Mouse (Mus musculus): ENCODE results near the gene Cntfr. TPM values are rescaled to one million over a fixed set of nuclear protein-coding genes. Genes with fewer than 3 reads are reported as not detected.

Cntfr gene
- polyA plus RNA-seq, 2 experiments: 0.17 to 0.75 TPM

DNA sequence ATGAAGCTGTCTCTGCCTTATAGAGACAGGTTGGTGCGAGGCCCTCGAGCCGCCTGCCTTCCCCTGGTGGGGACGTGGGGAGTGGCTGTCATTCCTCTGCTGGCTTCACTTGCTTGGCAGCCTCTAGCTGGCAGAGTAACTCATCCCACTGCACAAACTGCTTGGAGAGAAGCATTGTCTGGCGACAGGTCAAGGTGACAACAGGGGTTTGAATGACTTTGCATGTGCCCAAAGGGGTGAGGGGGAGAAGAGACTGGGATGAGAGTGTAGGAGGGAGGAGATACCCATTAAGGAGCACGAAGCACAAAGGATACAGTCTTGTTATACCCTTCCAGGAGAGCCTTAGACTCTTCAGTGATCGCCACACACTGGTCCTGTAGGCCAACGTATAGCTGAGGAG is 18.2 kb upstream of the Cntfr start:
- 68% methylated on average over 8 of the region's 8 CpGs for WGBS (ENCODE audit: insufficient replicate concordance)
- H3K4me3 ChIP-seq (ENCODE audit: insufficient read depth in 1 of 2, low read depth in 2 of 2, low read length in 2 of 2): no peak overlapping the region
- H3K4me2 ChIP-seq (ENCODE audit: low read depth): no peak overlapping the region

DNA sequence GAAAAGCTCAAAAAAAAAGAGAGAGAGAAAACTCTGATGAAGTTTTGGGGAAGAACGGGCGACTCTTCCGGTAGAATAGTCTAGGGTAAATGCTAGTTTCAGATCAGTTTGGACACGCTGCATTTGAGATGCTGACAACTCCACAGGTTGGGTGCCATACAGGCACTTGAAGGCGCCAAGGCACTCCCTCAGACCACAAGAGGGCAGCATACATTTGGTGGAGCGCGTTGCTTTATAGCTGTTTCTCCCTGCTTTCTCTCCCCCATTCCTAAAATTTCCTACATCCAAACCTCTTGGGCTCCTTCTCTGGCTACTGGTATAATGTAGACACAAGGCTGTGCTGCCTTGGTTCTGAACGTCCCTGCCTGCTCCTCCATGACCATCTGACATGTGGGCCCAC is 17.4 kb upstream of the Cntfr start:
- no peak overlapping the region for H3K27ac ChIP-seq
- H3K4me3 ChIP-seq (ENCODE audit: insufficient read depth in 1 of 2, low read depth in 2 of 2, low read length in 2 of 2): no peak overlapping the region; a peak in 1 of 4 replicates
- no peaks in the 10 kb centered on the region for H3K27me3 ChIP-seq (ENCODE audit: control insufficient read depth, insufficient read depth, low read length)
- H3K4me1 ChIP-seq (replicated peaks; ENCODE audit: control insufficient read depth in 2 of 2, insufficient read depth in 2 of 2, low read length in 1 of 2): peaks cover 9 to 13% of the 10 kb centered on the region in 2 experiments
- H3K36me3 ChIP-seq (replicated peaks; ENCODE audit: control insufficient read depth, insufficient read depth, low read depth): peaks cover 3% of the 10 kb centered on the region
- H3K4me2 ChIP-seq (ENCODE audit: low read depth): peak overlapping the region; percentile 88
- no peak overlapping the region for H3K9ac ChIP-seq (replicated peaks)
- no peak for TF ChIP-seq EP300 (IDR thresholded peaks at IDR 0.05; ENCODE audit: low read depth)
- TF ChIP-seq CTCF (IDR thresholded peaks at IDR 0.05; ENCODE audit: low read depth): peak; percentile 86
- no peak for ATAC-seq (ENCODE audit: insufficient read depth)
- no peaks in the 10 kb centered on the region for H3K9me3 ChIP-seq (ENCODE audit: control insufficient read depth, low read length)
- peak in 2 of 3 experiments; percentile 35 to 45 for DNase-seq (ENCODE audit: low read depth in 3 of 3, low spot score in 3 of 3)
- WGBS (ENCODE audit: insufficient replicate concordance): 20% methylated on average over 8 of the region's 8 CpGs

More for the DNA sequence above, 18.2 kb upstream of the Cntfr start:
- no peak overlapping the region for H3K9ac ChIP-seq (replicated peaks)
- H3K27ac ChIP-seq: no peak overlapping the region
- H3K4me1 ChIP-seq (replicated peaks; ENCODE audit: control insufficient read depth in 2 of 2, insufficient read depth in 2 of 2, low read length in 1 of 2): peaks cover 9 to 13% of the 10 kb centered on the region in 2 experiments
- no peaks in the 10 kb centered on the region for H3K27me3 ChIP-seq (ENCODE audit: control insufficient read depth, insufficient read depth, low read length)
- ATAC-seq (ENCODE audit: insufficient read depth) (no peak), DNase-seq (ENCODE audit: low read depth in 3 of 3, low spot score in 3 of 3) (no peak)
- no peaks in the 10 kb centered on the region for H3K9me3 ChIP-seq (ENCODE audit: control insufficient read depth, low read length)
- TF ChIP-seq CTCF (IDR thresholded peaks at IDR 0.05; ENCODE audit: low read depth) (no peak), EP300 (IDR thresholded peaks at IDR 0.05; ENCODE audit: low read depth) (no peak)
- peaks cover 7% of the 10 kb centered on the region for H3K36me3 ChIP-seq (replicated peaks; ENCODE audit: control insufficient read depth, insufficient read depth, low read depth)

DNA sequence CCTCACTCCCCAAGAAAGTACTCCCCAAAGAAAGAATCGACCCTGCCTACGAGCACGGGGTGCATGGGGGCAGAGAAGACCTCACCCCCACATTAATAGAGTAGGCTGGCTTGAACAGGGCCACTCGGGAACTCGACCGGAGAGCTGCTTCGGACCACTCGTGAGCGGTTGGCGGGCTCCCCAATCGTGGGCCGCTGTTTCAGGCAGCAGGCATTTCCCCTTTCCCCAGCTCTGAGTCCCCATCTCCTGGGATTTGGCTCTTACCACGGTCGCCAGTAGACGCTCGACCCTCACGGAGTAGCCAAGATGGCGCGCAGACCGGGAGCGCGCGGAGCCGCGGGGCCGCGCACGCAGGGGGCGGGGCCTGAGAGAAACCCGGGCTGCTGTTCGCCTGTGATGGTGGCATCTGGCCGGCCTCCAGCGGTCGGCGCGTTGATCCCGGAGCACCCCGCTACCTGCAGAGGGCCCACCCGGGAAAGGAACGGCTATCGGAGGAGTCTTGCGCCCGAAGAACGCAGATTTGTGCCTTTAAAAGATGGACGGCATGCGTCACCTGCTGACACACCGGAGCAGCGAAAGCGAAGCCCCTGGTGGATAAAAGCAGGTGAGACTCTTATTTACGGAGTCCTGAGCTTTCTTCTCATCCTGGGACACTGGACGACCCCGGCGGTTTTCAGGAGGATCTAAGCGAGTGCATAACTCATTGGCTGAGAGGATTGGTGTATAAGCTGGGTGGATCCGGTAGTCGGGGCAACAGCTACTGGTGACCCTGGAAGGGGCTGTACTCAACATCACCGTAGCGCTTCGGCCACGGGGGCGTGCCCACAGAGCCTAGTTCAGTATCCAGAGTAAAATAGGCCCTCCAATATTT is 16.5 kb upstream of the Cntfr start, which contains the start of gene Rpp25l:
Rpp25l (minus strand) TSS at position 338 of the 871 bp plus-strand sequence.
- Histone ChIP-seq H3K9ac (replicated peaks) (peak within 1 kb of the TSS; percentile 87), H3K27ac (peak within 1 kb of the TSS; percentile 20; the same call in 1 of the 2 replicates), H3K27me3 (ENCODE audit: control insufficient read depth, insufficient read depth, low read length) (no peaks in the 10 kb centered on the region), H3K9me3 (ENCODE audit: control insufficient read depth, low read length) (no peaks in the 10 kb centered on the region), H3K36me3 (replicated peaks; ENCODE audit: control insufficient read depth, insufficient read depth, low read depth) (no peaks in the 10 kb centered on the region), H3K4me1 (replicated peaks; ENCODE audit: control insufficient read depth in 2 of 2, insufficient read depth in 2 of 2, low read length in 1 of 2) (peaks cover 9 to 13% of the 10 kb centered on the region in 2 experiments), H3K4me2 (ENCODE audit: low read depth) (peak within 1 kb of the TSS; percentile 88), H3K4me3 (ENCODE audit: insufficient read depth in 1 of 2, low read depth in 2 of 2, low read length in 2 of 2) (peak within 1 kb of the TSS; percentile 74 to 92)
- peak; percentile 65 to 73 (median 68) for DNase-seq (ENCODE audit: low read depth in 3 of 3, low spot score in 3 of 3)
- TF ChIP-seq CTCF (IDR thresholded peaks at IDR 0.05; ENCODE audit: low read depth) (peak; percentile 58), EP300 (IDR thresholded peaks at IDR 0.05; ENCODE audit: low read depth) (no peak)
- under 1% methylated on average over 61 of the region's 61 CpGs for WGBS (ENCODE audit: insufficient replicate concordance)
- peak; percentile 89 for ATAC-seq (ENCODE audit: insufficient read depth)

DNA sequence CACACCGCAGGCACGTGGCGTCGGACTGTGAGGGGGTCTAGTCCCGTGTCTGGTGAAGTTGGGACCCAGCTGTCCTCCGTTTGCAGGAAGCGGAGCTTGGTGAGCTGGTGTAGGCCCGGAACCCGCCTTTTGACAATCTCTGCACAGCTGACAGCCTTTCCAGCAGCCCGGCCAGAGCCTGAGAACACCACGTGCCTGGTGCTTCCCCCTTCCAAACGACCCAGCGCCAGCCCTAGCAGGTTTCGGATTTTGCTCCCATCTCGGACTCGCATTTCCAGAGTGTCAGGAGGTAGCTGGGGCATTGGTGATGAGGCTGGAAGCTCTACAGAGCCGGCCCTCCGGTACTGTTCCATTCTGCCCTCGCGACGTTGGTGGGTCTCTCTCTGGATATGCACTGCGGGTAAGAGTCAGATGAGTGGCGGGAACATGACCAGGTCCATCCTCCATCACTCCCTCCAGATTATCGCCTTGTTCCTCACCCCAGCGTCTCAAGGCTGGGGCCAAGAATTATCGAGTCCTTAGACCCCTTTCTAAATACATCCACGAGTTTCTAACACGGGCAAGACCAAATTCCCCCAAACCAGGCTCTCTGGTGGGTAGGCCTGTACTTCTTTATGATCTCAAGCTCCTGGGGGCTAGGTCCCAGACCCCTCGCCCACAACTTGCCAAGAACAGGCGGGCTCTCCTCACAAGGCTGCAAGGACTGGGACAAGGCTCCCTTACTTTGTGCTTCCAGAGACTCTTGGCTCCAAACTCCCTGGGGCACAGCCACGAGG is 15.7 kb upstream of the Cntfr start:
- Histone ChIP-seq H3K9me3 (ENCODE audit: control insufficient read depth, low read length) (no peaks in the 10 kb centered on the region), H3K4me1 (replicated peaks; ENCODE audit: control insufficient read depth in 2 of 2, insufficient read depth in 2 of 2, low read length in 1 of 2) (peaks cover 9 to 13% of the 10 kb centered on the region in 2 experiments), H3K9ac (replicated peaks) (peak overlapping the region; percentile 87), H3K36me3 (replicated peaks; ENCODE audit: control insufficient read depth, insufficient read depth, low read depth) (no peaks in the 10 kb centered on the region), H3K27ac (no peak overlapping the region; the same call in 1 of the 2 replicates), H3K4me3 (ENCODE audit: insufficient read depth in 1 of 2, low read depth in 2 of 2, low read length in 2 of 2) (peak overlapping the region; percentile 74 to 92), H3K27me3 (ENCODE audit: control insufficient read depth, insufficient read depth, low read length) (no peaks in the 10 kb centered on the region), H3K4me2 (ENCODE audit: low read depth) (peak overlapping the region; percentile 88)
- ATAC-seq (ENCODE audit: insufficient read depth): peak; percentile 56; the same call in 1 of the 2 replicates
- WGBS (ENCODE audit: insufficient replicate concordance): 45% methylated on average over 31 of the region's 31 CpGs
- TF ChIP-seq CTCF (IDR thresholded peaks at IDR 0.05; ENCODE audit: low read depth) (no peak), EP300 (IDR thresholded peaks at IDR 0.05; ENCODE audit: low read depth) (no peak)
- DNase-seq (ENCODE audit: low read depth in 3 of 3, low spot score in 3 of 3): no peak
